Mouse (Mus musculus): ENCODE results near the gene Elmo1.

- no peak for TF ChIP-seq CTCF (IDR thresholded peaks at IDR 0.05; ENCODE audit: extremely low read depth, insufficient read depth, low read length)
- TF ChIP-seq POLR2A (IDR thresholded peaks at IDR 0.05; ENCODE audit: extremely low read depth, insufficient read depth, low read length), result no peak
Observed at GRCm38 (mm10) chr13:20551559-20551958, 461.2 kb downstream of the Elmo1 start.

Measured in cortical plate, adult 2 months (tissue).